Mouse (Mus musculus): ENCODE measurements around the gene Gm20388. TPM values are rescaled to one million over a fixed set of nuclear protein-coding genes. Genes with fewer than 3 reads are reported as not detected.

Gene Gm20388
- polyA plus RNA-seq, 1 experiment from 2014 or later: not detected

- ATAC-seq (replicated peaks): no peak
- Histone ChIP-seq H3K4me2 (replicated peaks) (no peak overlapping the region), H3K27me3 (peaks cover 48% of the 10 kb centered on the region), H3K9ac (replicated peaks) (no peak overlapping the region), H3K27ac (replicated peaks) (no peak overlapping the region), H3K9me3 (no peaks in the 10 kb centered on the region), H3K4me1 (peaks cover 19% of the 10 kb centered on the region), H3K4me3 (no peak overlapping the region), H3K36me3 (no peaks in the 10 kb centered on the region)
- 6% methylated on average over 9 of the region's 9 CpGs for WGBS
Observed at GRCm38 (mm10) chr8:121391254-121391653, 1480.6 kb downstream of the Gm20388 start.

- Histone ChIP-seq H3K27me3 (peaks cover 52% of the 10 kb centered on the region), H3K27ac (replicated peaks) (no peak overlapping the region), H3K4me1 (peaks cover 22% of the 10 kb centered on the region), H3K9ac (replicated peaks) (no peak overlapping the region), H3K4me3 (no peak overlapping the region), H3K9me3 (no peaks in the 10 kb centered on the region), H3K4me2 (replicated peaks) (no peak overlapping the region), H3K36me3 (no peaks in the 10 kb centered on the region)
- WGBS: 5% methylated on average over 12 of the region's 12 CpGs
- ATAC-seq (replicated peaks): no peak
Observed at GRCm38 (mm10) chr8:121391771-121392170, 1481.1 kb downstream of the Gm20388 start.

DNA sequence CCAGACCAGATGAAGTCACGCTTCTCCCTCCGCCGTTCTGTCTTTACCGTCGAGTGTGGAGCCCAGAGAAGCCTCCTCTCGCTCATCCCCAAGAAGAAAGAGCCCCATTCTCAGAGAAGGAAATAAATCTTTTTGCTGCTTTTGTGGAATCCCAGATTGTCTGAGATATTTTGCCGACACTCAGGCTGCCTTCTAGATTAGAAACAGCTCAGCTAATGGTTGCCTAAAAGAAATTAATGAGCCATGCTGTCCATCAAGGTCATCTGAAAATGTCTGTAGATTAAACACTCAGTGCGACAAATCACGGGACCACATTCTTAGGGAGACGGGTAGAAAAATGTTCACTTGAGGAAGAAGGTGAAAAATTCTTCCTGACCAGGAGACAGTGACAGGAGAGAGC lies 1481.8 kb downstream of the Gm20388 start:
- Histone ChIP-seq H3K4me3 (no peak overlapping the region), H3K27ac (replicated peaks) (no peak overlapping the region), H3K9ac (replicated peaks) (no peak overlapping the region), H3K27me3 (peaks cover 57% of the 10 kb centered on the region), H3K36me3 (no peaks in the 10 kb centered on the region), H3K4me2 (replicated peaks) (no peak overlapping the region), H3K4me1 (peaks cover 22% of the 10 kb centered on the region), H3K9me3 (no peaks in the 10 kb centered on the region)
- ATAC-seq (replicated peaks): no peak
- 32% methylated on average over 10 of the region's 10 CpGs for WGBS

GRCm38 (mm10) chr8:121393111-121393510 lies 1482.5 kb downstream of the Gm20388 start:
- 20% methylated on average over 9 of the region's 9 CpGs for WGBS
- H3K4me2 ChIP-seq (replicated peaks): no peak overlapping the region
- H3K4me3 ChIP-seq: no peak overlapping the region
- H3K27me3 ChIP-seq: peaks cover 57% of the 10 kb centered on the region
- H3K27ac ChIP-seq (replicated peaks): no peak overlapping the region
- H3K9me3 ChIP-seq: no peaks in the 10 kb centered on the region
- no peak overlapping the region for H3K9ac ChIP-seq (replicated peaks)
- ATAC-seq (replicated peaks): no peak
- peaks cover 22% of the 10 kb centered on the region for H3K4me1 ChIP-seq
- no peaks in the 10 kb centered on the region for H3K36me3 ChIP-seq

GRCm38 (mm10) chr8:121394686-121395085 lies 1484.0 kb downstream of the Gm20388 start:
- Histone ChIP-seq H3K36me3 (no peaks in the 10 kb centered on the region), H3K4me1 (peaks cover 22% of the 10 kb centered on the region), H3K9me3 (no peaks in the 10 kb centered on the region), H3K27ac (replicated peaks) (no peak overlapping the region), H3K4me2 (replicated peaks) (no peak overlapping the region), H3K27me3 (peaks cover 55% of the 10 kb centered on the region), H3K9ac (replicated peaks) (no peak overlapping the region), H3K4me3 (no peak overlapping the region)
- WGBS: 69% methylated on average over 5 of the region's 5 CpGs
- no peak for ATAC-seq (replicated peaks)

DNA sequence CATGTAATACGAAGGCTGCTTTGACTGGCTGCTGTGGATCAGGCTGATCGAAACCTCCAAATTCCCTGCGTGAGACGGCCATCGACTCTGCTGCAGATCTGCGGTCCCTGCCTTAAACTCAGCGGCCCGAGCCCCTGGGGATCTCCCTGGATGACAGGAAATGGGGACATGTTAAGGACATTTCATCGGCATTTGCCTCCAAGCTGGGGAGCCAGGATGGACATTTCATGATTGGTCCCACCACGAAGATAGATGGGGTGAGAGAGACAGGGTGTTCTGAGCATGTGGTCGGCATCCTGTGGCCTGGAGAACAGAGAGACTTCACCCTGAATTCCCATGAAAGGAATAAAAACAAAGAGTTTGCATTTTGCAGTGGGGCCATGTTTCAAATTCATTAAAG lies 1484.7 kb downstream of the Gm20388 start:
- Histone ChIP-seq H3K27ac (replicated peaks) (no peak overlapping the region), H3K4me1 (peaks cover 22% of the 10 kb centered on the region), H3K9ac (replicated peaks) (no peak overlapping the region), H3K27me3 (peaks cover 50% of the 10 kb centered on the region), H3K4me2 (replicated peaks) (no peak overlapping the region), H3K4me3 (no peak overlapping the region), H3K9me3 (no peaks in the 10 kb centered on the region), H3K36me3 (no peaks in the 10 kb centered on the region)
- WGBS: 66% methylated on average over 11 of the region's 11 CpGs
- no peak for ATAC-seq (replicated peaks)

DNA sequence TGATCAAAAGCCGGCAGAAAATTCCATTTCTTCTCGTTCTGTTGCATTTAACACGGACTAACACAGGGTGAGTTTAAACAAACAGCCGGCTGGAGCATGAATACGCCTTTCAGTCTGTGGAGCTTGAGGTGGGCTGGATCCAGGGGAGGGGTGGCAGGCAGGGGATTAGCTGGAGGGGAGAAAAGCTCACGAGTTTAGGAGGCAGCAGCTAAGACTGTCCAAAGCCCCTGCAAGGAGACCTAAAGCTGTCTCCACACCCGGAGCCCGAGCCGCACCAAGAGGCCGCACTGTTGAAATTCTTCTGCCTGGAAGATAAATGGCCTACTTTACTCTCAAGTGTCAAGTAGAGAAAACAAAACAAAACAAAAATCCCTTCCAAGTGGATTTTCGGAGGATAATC lies 1485.5 kb downstream of the Gm20388 start:
- H3K9me3 ChIP-seq: no peaks in the 10 kb centered on the region
- H3K4me3 ChIP-seq: no peak overlapping the region
- H3K27me3 ChIP-seq: peaks cover 41% of the 10 kb centered on the region
- WGBS: 10% methylated on average over 11 of the region's 11 CpGs
- H3K27ac ChIP-seq (replicated peaks): no peak overlapping the region
- ATAC-seq (replicated peaks): no peak
- H3K9ac ChIP-seq (replicated peaks): no peak overlapping the region
- H3K4me2 ChIP-seq (replicated peaks): no peak overlapping the region
- H3K36me3 ChIP-seq: no peaks in the 10 kb centered on the region
- H3K4me1 ChIP-seq: peaks cover 15% of the 10 kb centered on the region

DNA sequence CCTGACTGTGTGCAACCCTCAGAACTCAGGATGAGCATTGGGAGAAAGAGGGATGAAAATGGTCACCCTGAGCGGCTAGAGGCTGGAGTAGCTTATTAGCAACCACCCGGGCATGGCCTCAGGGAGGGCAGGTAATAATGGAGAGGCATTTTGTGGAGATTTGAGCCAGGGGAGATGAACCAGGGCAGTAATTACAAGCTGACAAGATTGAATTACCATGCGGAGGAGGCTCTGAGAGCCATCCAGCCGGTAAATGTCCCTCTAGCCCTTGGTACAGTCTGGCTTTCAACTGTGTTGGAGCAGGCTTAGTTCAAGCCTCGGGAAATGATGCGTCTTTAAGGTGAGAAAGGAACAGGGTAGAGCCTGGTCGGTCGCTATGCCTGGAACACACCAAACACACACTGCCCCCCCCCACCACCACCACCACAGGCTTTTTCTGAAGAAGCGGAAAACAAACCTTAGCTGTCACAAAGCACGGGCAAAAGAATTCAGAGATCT lies 1486.6 kb downstream of the Gm20388 start:
- H3K4me1 ChIP-seq: 0 out of 2 replicates have a peak, but pooled peaks cover 7% of the 10 kb centered on the region
- H3K4me2 ChIP-seq (replicated peaks): no peak overlapping the region
- ATAC-seq (replicated peaks): no peak
- no peaks in the 10 kb centered on the region for H3K36me3 ChIP-seq
- H3K27me3 ChIP-seq: peaks cover 38% of the 10 kb centered on the region
- no peak overlapping the region for H3K27ac ChIP-seq (replicated peaks)
- H3K9me3 ChIP-seq: no peaks in the 10 kb centered on the region
- H3K9ac ChIP-seq (replicated peaks): no peak overlapping the region
- no peak overlapping the region for H3K4me3 ChIP-seq
- 33% methylated on average over 10 of the region's 10 CpGs for WGBS

GRCm38 (mm10) chr8:121398081-121398480 lies 1487.4 kb downstream of the Gm20388 start:
- 0 out of 2 replicates have a peak, but pooled peaks cover 7% of the 10 kb centered on the region for H3K4me1 ChIP-seq
- WGBS: 79% methylated on average over 6 of the region's 6 CpGs
- peaks cover 30% of the 10 kb centered on the region for H3K27me3 ChIP-seq
- no peak overlapping the region for H3K9ac ChIP-seq (replicated peaks)
- H3K36me3 ChIP-seq: no peaks in the 10 kb centered on the region
- no peaks in the 10 kb centered on the region for H3K9me3 ChIP-seq
- no peak for ATAC-seq (replicated peaks)
- no peak overlapping the region for H3K27ac ChIP-seq (replicated peaks)
- H3K4me2 ChIP-seq (replicated peaks): no peak overlapping the region
- no peak overlapping the region for H3K4me3 ChIP-seq

GRCm38 (mm10) chr8:121398724-121399123 lies 1488.1 kb downstream of the Gm20388 start:
- 90% methylated on average over 20 of the region's 20 CpGs for WGBS
- H3K27me3 ChIP-seq: peaks cover 25% of the 10 kb centered on the region
- no peak overlapping the region for H3K27ac ChIP-seq (replicated peaks)
- H3K36me3 ChIP-seq: no peaks in the 10 kb centered on the region
- H3K9me3 ChIP-seq: no peaks in the 10 kb centered on the region
- ATAC-seq (replicated peaks): no peak
- H3K4me2 ChIP-seq (replicated peaks): no peak overlapping the region
- H3K4me3 ChIP-seq: no peak overlapping the region
- 0 out of 2 replicates have a peak, but pooled peaks cover 7% of the 10 kb centered on the region for H3K4me1 ChIP-seq
- no peak overlapping the region for H3K9ac ChIP-seq (replicated peaks)

- no peak overlapping the region for H3K4me3 ChIP-seq
- H3K4me2 ChIP-seq (replicated peaks): no peak overlapping the region
- H3K36me3 ChIP-seq: no peaks in the 10 kb centered on the region
- ATAC-seq (replicated peaks): no peak
- WGBS: 56% methylated on average over 3 of the region's 3 CpGs
- peaks cover 20% of the 10 kb centered on the region for H3K27me3 ChIP-seq
- no peak overlapping the region for H3K9ac ChIP-seq (replicated peaks)
- H3K27ac ChIP-seq (replicated peaks): no peak overlapping the region
- no peaks in the 10 kb centered on the region for H3K9me3 ChIP-seq
- 0 out of 2 replicates have a peak, but pooled peaks cover 7% of the 10 kb centered on the region for H3K4me1 ChIP-seq
Observed at GRCm38 (mm10) chr8:121399173-121399572, 1488.5 kb downstream of the Gm20388 start.

- no peak overlapping the region for H3K4me2 ChIP-seq (replicated peaks)
- no peak for ATAC-seq (replicated peaks)
- H3K27ac ChIP-seq (replicated peaks): no peak overlapping the region
- H3K4me3 ChIP-seq: no peak overlapping the region
- H3K9ac ChIP-seq (replicated peaks): no peak overlapping the region
- no peaks in the 10 kb centered on the region for H3K9me3 ChIP-seq
- peaks cover 11% of the 10 kb centered on the region for H3K27me3 ChIP-seq
- 34% methylated on average over 9 of the region's 9 CpGs for WGBS
- 0 out of 2 replicates have a peak, but pooled peaks cover 7% of the 10 kb centered on the region for H3K4me1 ChIP-seq
- no peaks in the 10 kb centered on the region for H3K36me3 ChIP-seq
Observed at GRCm38 (mm10) chr8:121400581-121400980, 1489.9 kb downstream of the Gm20388 start.

DNA sequence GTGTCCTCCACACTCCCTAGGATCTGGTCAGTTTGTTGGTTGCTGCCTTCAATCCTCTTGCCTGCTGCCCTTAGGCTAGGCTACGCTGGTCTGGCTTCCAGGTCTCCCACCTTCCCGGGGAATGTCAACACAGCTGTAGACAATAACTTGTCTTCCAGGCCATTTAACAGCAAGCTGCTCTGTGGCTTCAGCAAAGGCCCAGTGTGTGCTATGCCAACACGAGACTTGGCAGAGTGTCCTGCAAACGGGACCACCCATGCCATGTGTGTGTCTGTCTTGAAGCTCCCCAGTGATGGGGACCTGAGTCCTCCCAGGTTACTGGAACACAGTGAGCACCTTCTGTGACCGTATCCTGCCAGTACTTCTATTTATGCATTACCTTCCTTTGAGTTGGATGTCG lies 1493.2 kb downstream of the Gm20388 start:
- 86% methylated on average over 6 of the region's 6 CpGs for WGBS
- H3K9me3 ChIP-seq: no peaks in the 10 kb centered on the region
- no peak overlapping the region for H3K4me2 ChIP-seq (replicated peaks)
- H3K4me3 ChIP-seq: no peak overlapping the region
- H3K36me3 ChIP-seq: no peaks in the 10 kb centered on the region
- no peak for ATAC-seq (replicated peaks)
- H3K9ac ChIP-seq (replicated peaks): no peak overlapping the region
- no peaks in the 10 kb centered on the region for H3K4me1 ChIP-seq
- no peaks in the 10 kb centered on the region for H3K27me3 ChIP-seq
- H3K27ac ChIP-seq (replicated peaks): no peak overlapping the region

Measured in forebrain, embryonic 15.5 days (tissue).